ENCODE assay signal across 8 mouse cellular contexts in the genomic region with DNA sequence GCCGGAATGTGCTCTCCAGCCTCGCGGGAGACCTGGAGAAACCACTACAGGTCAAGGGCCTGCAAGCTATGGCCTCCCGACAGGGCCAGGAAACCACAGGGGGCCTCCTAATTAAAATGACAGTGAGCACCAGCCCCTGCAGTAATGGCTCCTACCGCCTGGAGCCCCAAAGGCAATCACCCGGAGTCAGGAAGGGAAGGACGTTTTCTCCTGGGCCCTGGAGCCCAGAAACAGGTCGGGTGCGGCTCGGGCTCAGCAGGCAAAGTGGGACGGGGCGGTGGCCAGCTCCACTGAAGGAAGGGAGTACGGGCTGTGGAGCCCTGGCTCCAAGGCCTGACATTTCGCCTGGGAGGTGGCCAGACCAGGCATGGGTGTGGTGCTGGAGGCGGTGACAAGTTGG. TPM values are rescaled to one million over a fixed set of nuclear protein-coding genes. Genes with fewer than 3 reads are reported as not detected.
A peak's percentile ranks its signal among the peaks of the same experiment; 100 is the strongest.
DNase-seq lines count a peak whose midpoint lies in the region; ATAC-seq and TF ChIP-seq lines count a peak whose summit lies in the region.

No protein-coding gene starts in this region.

- TF ChIP-seq EP300 in heart, postnatal 0 days (IDR thresholded peaks at IDR 0.05; ENCODE audit: low read depth): no peak

- no peak overlapping the region for H3K9ac ChIP-seq in forebrain, embryonic 11.5 days (ENCODE audit: low read length)
- H3K9ac ChIP-seq in forebrain, embryonic 15.5 days (replicated peaks): no peak overlapping the region
- H3K9ac ChIP-seq in heart, postnatal 0 days (replicated peaks; ENCODE audit: low read depth, low read length): peak overlapping the region; percentile 10; the same call in 1 of the 2 replicates

- WGBS in forebrain, embryonic 11.5 days: 14% methylated on average over 15 of the region's 15 CpGs
- 24% methylated on average over 15 of the region's 15 CpGs for WGBS in forebrain, embryonic 15.5 days
- WGBS in heart, postnatal 0 days: 37% methylated on average over 15 of the region's 15 CpGs
- 12% methylated on average over 15 of the region's 15 CpGs for WGBS in limb, embryonic 10.5 days

- no peaks in the 10 kb centered on the region; the same call in 1 of the 2 replicates for H3K4me1 ChIP-seq in forebrain, embryonic 11.5 days (replicated peaks; ENCODE audit: control insufficient read depth, insufficient read depth, low read length)
- 0 out of 2 replicates have a peak, but pooled peaks cover 3% of the 10 kb centered on the region for H3K4me1 ChIP-seq in forebrain, embryonic 15.5 days
- peaks cover 8% of the 10 kb centered on the region for H3K4me1 ChIP-seq in heart, postnatal 0 days (ENCODE audit: control insufficient read depth, insufficient read depth)
- H3K4me1 ChIP-seq in limb, embryonic 10.5 days: peaks cover 48% of the 10 kb centered on the region

- H3K27ac ChIP-seq in forebrain, embryonic 11.5 days (ENCODE audit: low read depth, low read length): no peak overlapping the region
- H3K27ac ChIP-seq in forebrain, embryonic 15.5 days (replicated peaks): no peak overlapping the region
- 0 out of 2 replicates have a peak overlapping the region, but pooled peaks have one; percentile 30 for H3K27ac ChIP-seq in heart, postnatal 0 days (ENCODE audit: low read depth)
- H3K27ac ChIP-seq in limb, embryonic 10.5 days: peak overlapping the region; percentile 53

- H3K4me2 ChIP-seq in forebrain, embryonic 11.5 days (ENCODE audit: low read depth, low read length, severe bottlenecking): no peak overlapping the region
- no peak overlapping the region for H3K4me2 ChIP-seq in forebrain, embryonic 15.5 days (replicated peaks)
- H3K4me2 ChIP-seq in heart, postnatal 0 days (ENCODE audit: low read depth, low read length): no peak overlapping the region

- ATAC-seq in forebrain, embryonic 11.5 days (replicated peaks; ENCODE audit: low FRiP score): peak; percentile 35; the same call in 1 of the 2 replicates
- ATAC-seq in forebrain, embryonic 15.5 days (replicated peaks): no peak
- ATAC-seq in heart, postnatal 0 days (ENCODE audit: insufficient read depth, low read depth): peak; percentile 21; the same call in 1 of the 2 replicates

- no peaks in the 10 kb centered on the region for H3K9me3 ChIP-seq in forebrain, embryonic 11.5 days (ENCODE audit: control insufficient read depth, low read length)
- no peaks in the 10 kb centered on the region for H3K9me3 ChIP-seq in forebrain, embryonic 15.5 days
- no peaks in the 10 kb centered on the region for H3K9me3 ChIP-seq in heart, postnatal 0 days (replicated peaks; ENCODE audit: control insufficient read depth, low read length)
- no peaks in the 10 kb centered on the region for H3K9me3 ChIP-seq in limb, embryonic 10.5 days (replicated peaks)

- no peak for DNase-seq in forebrain, embryonic 11.5 days (ENCODE audit: low spot score)
- peak; percentile 62 for DNase-seq in WW6 (ENCODE audit: low read depth, low spot score)
- no peak for DNase-seq in heart, postnatal 0 days (ENCODE audit: low spot score)
- peak; percentile 59 for DNase-seq in limb, embryonic 10.5 days (ENCODE audit: low spot score)
- DNase-seq in retina, embryonic 14.5 days (ENCODE audit: low spot score): peak; percentile 74
- no peak for DNase-seq in left cerebral cortex, adult 8-10 months (ENCODE audit: low spot score in 2 of 2)
- DNase-seq in spleen, postnatal 14 days (ENCODE audit: low spot score in 2 of 2): no peak

- no peaks in the 10 kb centered on the region for H3K36me3 ChIP-seq in forebrain, embryonic 11.5 days (ENCODE audit: control insufficient read depth, insufficient read depth, low read length)
- 0 out of 2 replicates have a peak, but pooled peaks cover 2% of the 10 kb centered on the region for H3K36me3 ChIP-seq in forebrain, embryonic 15.5 days
- no peaks in the 10 kb centered on the region for H3K36me3 ChIP-seq in heart, postnatal 0 days (replicated peaks; ENCODE audit: control insufficient read depth, insufficient read depth, low read length)
- no peaks in the 10 kb centered on the region for H3K36me3 ChIP-seq in limb, embryonic 10.5 days

- no peaks in the 10 kb centered on the region for H3K27me3 ChIP-seq in forebrain, embryonic 11.5 days (ENCODE audit: control insufficient read depth, insufficient read depth, low read length)
- H3K27me3 ChIP-seq in forebrain, embryonic 15.5 days: no peaks in the 10 kb centered on the region
- H3K27me3 ChIP-seq in heart, postnatal 0 days (ENCODE audit: control insufficient read depth, insufficient read depth, low read length): peaks cover 10% of the 10 kb centered on the region; the same call in 1 of the 2 replicates
- H3K27me3 ChIP-seq in limb, embryonic 10.5 days (ENCODE audit: low read depth, poor library complexity, severe bottlenecking): peaks cover 46% of the 10 kb centered on the region

- no peak for TF ChIP-seq CTCF in heart, postnatal 0 days (IDR thresholded peaks at IDR 0.05; ENCODE audit: low read depth)

- H3K4me3 ChIP-seq in forebrain, embryonic 11.5 days (ENCODE audit: low read depth, low read length): no peak overlapping the region
- no peak overlapping the region for H3K4me3 ChIP-seq in forebrain, embryonic 15.5 days
- H3K4me3 ChIP-seq in heart, postnatal 0 days (ENCODE audit: low read depth, low read length): no peak overlapping the region
- peak overlapping the region; percentile 21 for H3K4me3 ChIP-seq in limb, embryonic 10.5 days

RNA-seq across cellular contexts. Expression of gene Myrf, which starts 26.5 kb away (rescaled TPM):
- polyA plus RNA-seq in forebrain, embryonic 11.5 days (2014; fragmentation: Nextera tagmentation; extraction: Ambion mirVana): 1.8 and 2.1 TPM in 2 replicates
- polyA plus RNA-seq in forebrain, embryonic 15.5 days (2015; fragmentation: Nextera tagmentation; extraction: Ambion mirVana): 0.18 and 0.26 TPM in 2 replicates
- 4.9 and 5.3 TPM in 2 replicates for total RNA-seq in heart, postnatal 0 days (2014; rRNA removed; ENCODE audit: low replicate concordance)
- polyA plus RNA-seq in heart, postnatal 0 days (2015; fragmentation: Nextera tagmentation; extraction: Ambion mirVana): 1.3 and 1.6 TPM in 2 replicates
- 6.8 and 8.4 TPM in 2 replicates for polyA plus RNA-seq in limb, embryonic 10.5 days (2016; fragmentation: Nextera tagmentation; extraction: Ambion mirVana)
- total RNA-seq in left cerebral cortex, adult 8-10 months (2022): 10 to 100 TPM; 28.7 to 33.3 (median 29.0) TPM

RNA-seq across cellular contexts. Expression of gene Dagla, which starts 37.6 kb away (rescaled TPM):
- polyA plus RNA-seq in forebrain, embryonic 11.5 days (2014; fragmentation: Nextera tagmentation; extraction: Ambion mirVana): 1.9 and 2.5 TPM in 2 replicates
- polyA plus RNA-seq in forebrain, embryonic 15.5 days (2015; fragmentation: Nextera tagmentation; extraction: Ambion mirVana): 6.7 and 6.8 TPM in 2 replicates
- total RNA-seq in heart, postnatal 0 days (2014; rRNA removed; ENCODE audit: low replicate concordance): 0.92 and 1.4 TPM in 2 replicates
- polyA plus RNA-seq in heart, postnatal 0 days (2015; fragmentation: Nextera tagmentation; extraction: Ambion mirVana): 0.52 and 0.60 TPM in 2 replicates
- 1.8 and 2.2 TPM in 2 replicates for polyA plus RNA-seq in limb, embryonic 10.5 days (2016; fragmentation: Nextera tagmentation; extraction: Ambion mirVana)
- 10 to 100 TPM; 72.6 to 77.7 (median 74.9) TPM for total RNA-seq in left cerebral cortex, adult 8-10 months (2022)

Comparison
In these comparisons a context has a peak if more than half of its experiments do, and no peak if none do; other contexts are left out.
1. DNase-seq: peak in WW6 (single experiment), limb, embryonic 10.5 days (single experiment) and retina, embryonic 14.5 days (single experiment); none in forebrain, embryonic 11.5 days (single experiment), heart, postnatal 0 days (single experiment), left cerebral cortex, adult 8-10 months (0 of 2) and spleen, postnatal 14 days (0 of 2).
2. H3K27ac ChIP-seq: peak in heart, postnatal 0 days (single experiment) and limb, embryonic 10.5 days (single experiment); none in forebrain, embryonic 11.5 days (single experiment) and forebrain, embryonic 15.5 days (single experiment).